Mouse (Mus musculus) testis, postnatal 14 days (tissue): ENCODE results near the gene Zcchc12.

ENCODE experiments used
- DNase-seq: peaks from one replicate; pipeline ENCODE4 v3.0.0; 2021; ENCODE audit warnings: low spot score

Gene Zcchc12

GRCm38 (mm10) chrX:36195736-36196525, at the start of gene Zcchc12:
Gene Zcchc12, plus strand, starts transcription at chrX:36195904.
- DNase-seq = peak; percentile 14

GRCm38 (mm10) chrX:36146746-36147145, 49.0 kb upstream of the Zcchc12 start:
- DNase-seq = no peak

GRCm38 (mm10) chrX:36150100-36150499, 45.6 kb upstream of the Zcchc12 start:
- DNase-seq = no peak

- DNase-seq = no peak
Observed at GRCm38 (mm10) chrX:36156677-36157076, 39.0 kb upstream of the Zcchc12 start.

GRCm38 (mm10) chrX:36161567-36161966, 34.1 kb upstream of the Zcchc12 start:
- DNase-seq = no peak

- DNase-seq = no peak
Observed at GRCm38 (mm10) chrX:36183625-36184024, 12.1 kb upstream of the Zcchc12 start.

GRCm38 (mm10) chrX:36186036-36186435, 9.7 kb upstream of the Zcchc12 start:
- no peak for DNase-seq

GRCm38 (mm10) chrX:36186443-36186842, 9.3 kb upstream of the Zcchc12 start:
- DNase-seq = no peak

GRCm38 (mm10) chrX:36193951-36194350, 1.8 kb upstream of the Zcchc12 start:
- no peak for DNase-seq

GRCm38 (mm10) chrX:36209554-36209953, 13.8 kb downstream of the Zcchc12 start:
- DNase-seq = no peak

GRCm38 (mm10) chrX:36211216-36211615, 15.5 kb downstream of the Zcchc12 start:
- no peak for DNase-seq

- no peak for DNase-seq
Observed at GRCm38 (mm10) chrX:36221366-36221765, 25.7 kb downstream of the Zcchc12 start.

- peak; percentile 58 for DNase-seq
Observed at GRCm38 (mm10) chrX:36225777-36226176, 30.1 kb downstream of the Zcchc12 start.

GRCm38 (mm10) chrX:36226577-36226976, 30.9 kb downstream of the Zcchc12 start:
- DNase-seq = no peak

GRCm38 (mm10) chrX:36228861-36229260, 33.2 kb downstream of the Zcchc12 start:
- no peak for DNase-seq

GRCm38 (mm10) chrX:36229273-36229672, 33.6 kb downstream of the Zcchc12 start:
- no peak for DNase-seq

GRCm38 (mm10) chrX:36235652-36236051, 39.9 kb downstream of the Zcchc12 start:
- no peak for DNase-seq
